Mouse (Mus musculus): ENCODE results near the gene Tmem59l. TPM values are rescaled to one million over a fixed set of nuclear protein-coding genes. Genes with fewer than 3 reads are reported as not detected.
"Not testable (repeated sequence)": the region's sequence is repeated elsewhere in the genome, so short reads cannot be mapped to it uniquely, and the experiment has no call there.

Tmem59l gene
- polyA plus RNA-seq, 1 experiment from 2014 or later = 3.7 TPM

DNA sequence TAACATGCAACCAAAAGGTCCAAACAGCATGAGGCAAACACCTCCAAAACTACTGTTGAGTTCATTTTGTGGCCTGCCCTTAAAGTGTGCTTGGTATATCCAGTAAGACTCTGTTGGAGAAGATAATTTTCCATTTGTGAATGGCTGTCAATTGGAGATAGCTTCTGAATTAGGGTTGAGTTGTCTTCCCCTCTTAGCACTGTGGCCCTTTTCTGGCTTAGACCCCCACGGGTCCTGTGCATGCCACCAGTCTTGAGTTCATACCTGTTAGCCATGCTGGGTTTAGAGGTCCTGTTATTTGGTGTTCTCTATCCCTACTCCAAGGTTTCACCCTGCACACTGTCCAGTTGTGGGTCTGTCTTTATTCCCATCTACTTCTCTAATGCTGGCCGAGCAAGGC is 24.6 kb upstream of the Tmem59l start:
- Histone ChIP-seq H3K27me3 (replicated peaks; ENCODE audit: control insufficient read depth, insufficient read depth, low read length) (no peaks in the 10 kb centered on the region), H3K9ac (ENCODE audit: low read length) (no peak overlapping the region), H3K4me2 (ENCODE audit: low read length) (no peak overlapping the region), H3K36me3 (ENCODE audit: control insufficient read depth, insufficient read depth, low read length) (peaks cover 48% of the 10 kb centered on the region), H3K4me3 (ENCODE audit: low read depth, low read length) (no peak overlapping the region), H3K4me1 (replicated peaks; ENCODE audit: control insufficient read depth, insufficient read depth, low read length) (peaks cover 8% of the 10 kb centered on the region), H3K9me3 (ENCODE audit: control insufficient read depth, low read length) (no peaks in the 10 kb centered on the region), H3K27ac (ENCODE audit: low read depth) (no peak overlapping the region)
- WGBS = 97% methylated on average over 2 of the region's 2 CpGs
- DNase-seq (ENCODE audit: low spot score) (no peak), ATAC-seq (replicated peaks; ENCODE audit: low FRiP score, low TSS enrichment, low read depth) (no peak)

- not testable (repeated sequence) for H3K27me3 ChIP-seq (replicated peaks; ENCODE audit: control insufficient read depth, insufficient read depth, low read length); DNase-seq (ENCODE audit: low spot score); H3K4me1 ChIP-seq (replicated peaks; ENCODE audit: control insufficient read depth, insufficient read depth, low read length); H3K9me3 ChIP-seq (ENCODE audit: control insufficient read depth, low read length); ATAC-seq (replicated peaks; ENCODE audit: low FRiP score, low TSS enrichment, low read depth)
- H3K4me3 ChIP-seq (ENCODE audit: low read depth, low read length) = peak overlapping the region; percentile 97
- peak overlapping the region; percentile 44 for H3K4me2 ChIP-seq (ENCODE audit: low read length)
- H3K36me3 ChIP-seq (ENCODE audit: control insufficient read depth, insufficient read depth, low read length) = peaks cover 43% of the 10 kb centered on the region
- peak overlapping the region; percentile 97; the same call in 1 of the 2 replicates for H3K9ac ChIP-seq (ENCODE audit: low read length)
- 0 out of 2 replicates have a peak overlapping the region, but pooled peaks have one; percentile 98 for H3K27ac ChIP-seq (ENCODE audit: low read depth)
- 78% methylated on average over 6 of the region's 6 CpGs for WGBS
Measured at GRCm38 (mm10) chr8:70511174-70511573, 24.0 kb upstream of the Tmem59l start.

DNA sequence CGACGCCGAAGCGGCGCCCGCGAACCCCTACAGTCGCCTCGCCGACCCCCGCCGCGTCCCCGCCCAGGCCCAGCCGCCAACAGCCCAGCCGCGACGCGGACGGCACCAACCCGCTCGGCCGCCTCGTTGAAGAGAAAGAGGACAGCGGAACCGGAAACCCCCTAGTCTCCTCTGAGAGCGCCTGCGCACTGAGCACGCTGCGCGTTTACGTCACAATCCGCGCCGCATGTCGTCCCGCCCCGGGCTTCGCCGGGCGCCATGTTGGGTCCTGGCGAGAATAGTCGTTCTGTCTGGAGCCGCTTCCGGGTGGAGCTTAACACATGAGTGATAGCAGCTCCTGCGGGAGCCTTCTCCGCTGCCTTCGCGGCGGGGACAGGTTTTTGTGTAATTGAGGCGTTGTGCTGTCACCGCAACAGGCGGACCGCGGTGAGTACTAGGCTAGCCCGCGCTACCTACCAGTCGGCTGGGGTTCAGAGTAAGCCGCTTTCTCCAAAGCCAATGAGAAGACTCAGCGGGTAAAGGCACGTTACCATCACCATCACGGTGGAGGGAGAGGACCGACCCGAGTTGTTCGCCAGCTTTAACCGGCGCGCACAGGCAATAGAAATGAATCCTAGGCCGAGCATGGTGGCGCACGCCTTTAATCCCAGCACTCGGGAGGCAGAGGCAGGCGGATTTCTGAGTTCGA is 23.2 kb upstream of the Tmem59l start, which contains the start of gene Uba52:
Gene Uba52, minus strand, starts transcription at position 574 of the 688 bp plus-strand sequence.
- WGBS = under 1% methylated on average over 74 of the region's 74 CpGs
- peaks cover 35% of the 10 kb centered on the region for H3K36me3 ChIP-seq (ENCODE audit: control insufficient read depth, insufficient read depth, low read length)
- peak within 1 kb of the TSS; percentile 95 for H3K4me2 ChIP-seq (ENCODE audit: low read length)
- peaks cover 15% of the 10 kb centered on the region for H3K4me1 ChIP-seq (replicated peaks; ENCODE audit: control insufficient read depth, insufficient read depth, low read length)
- DNase-seq (ENCODE audit: low spot score) (peak; percentile 97), ATAC-seq (replicated peaks; ENCODE audit: low FRiP score, low TSS enrichment, low read depth) (peak; percentile 75)
- peak within 1 kb of the TSS; percentile 97 for H3K9ac ChIP-seq (ENCODE audit: low read length)
- no peaks in the 10 kb centered on the region for H3K27me3 ChIP-seq (replicated peaks; ENCODE audit: control insufficient read depth, insufficient read depth, low read length)
- no peaks in the 10 kb centered on the region for H3K9me3 ChIP-seq (ENCODE audit: control insufficient read depth, low read length)
- H3K4me3 ChIP-seq (ENCODE audit: low read depth, low read length) = peak within 1 kb of the TSS; percentile 97
- peak within 1 kb of the TSS; percentile 98 for H3K27ac ChIP-seq (ENCODE audit: low read depth)

DNA sequence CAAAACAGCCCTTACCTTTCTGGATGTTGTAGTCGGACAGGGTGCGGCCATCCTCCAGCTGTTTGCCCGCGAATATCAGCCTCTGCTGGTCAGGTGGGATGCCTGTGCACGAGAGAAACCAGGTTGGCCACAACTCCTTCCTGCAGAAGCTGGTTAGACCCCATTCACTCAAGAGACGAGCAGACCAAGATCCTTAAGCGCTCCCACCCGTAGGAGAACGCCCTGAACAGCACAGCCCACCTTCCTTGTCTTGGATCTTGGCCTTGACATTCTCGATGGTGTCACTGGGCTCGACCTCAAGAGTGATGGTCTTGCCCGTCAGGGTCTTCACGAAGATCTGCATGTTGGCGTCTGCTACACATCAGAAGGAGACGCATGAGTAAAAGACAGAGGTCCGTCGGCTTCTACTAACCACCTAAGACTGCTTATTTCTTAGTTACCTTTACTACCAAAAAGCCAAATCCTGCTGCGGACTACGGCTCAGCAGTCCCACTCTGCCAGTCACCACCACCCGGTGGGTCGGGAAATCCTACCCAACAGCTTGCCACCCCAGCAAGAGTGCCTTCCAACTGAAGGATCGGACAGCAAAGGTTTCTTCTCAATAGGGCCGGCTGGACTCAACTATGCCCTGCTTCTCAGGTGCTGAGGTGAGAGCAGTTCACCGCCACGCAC is 22.3 kb upstream of the Tmem59l start:
- ATAC-seq (replicated peaks; ENCODE audit: low FRiP score, low TSS enrichment, low read depth) (no peak), DNase-seq (ENCODE audit: low spot score) (no peak)
- H3K27me3 ChIP-seq (replicated peaks; ENCODE audit: control insufficient read depth, insufficient read depth, low read length) = no peaks in the 10 kb centered on the region
- H3K4me2 ChIP-seq (ENCODE audit: low read length) = peak overlapping the region; percentile 95
- peaks cover 30% of the 10 kb centered on the region for H3K36me3 ChIP-seq (ENCODE audit: control insufficient read depth, insufficient read depth, low read length)
- H3K4me3 ChIP-seq (ENCODE audit: low read depth, low read length) = peak overlapping the region; percentile 97
- peaks cover 19% of the 10 kb centered on the region for H3K4me1 ChIP-seq (replicated peaks; ENCODE audit: control insufficient read depth, insufficient read depth, low read length)
- H3K27ac ChIP-seq (ENCODE audit: low read depth) = peak overlapping the region; percentile 98
- 10% methylated on average over 25 of the region's 25 CpGs for WGBS
- peak overlapping the region; percentile 97 for H3K9ac ChIP-seq (ENCODE audit: low read length)
- no peaks in the 10 kb centered on the region for H3K9me3 ChIP-seq (ENCODE audit: control insufficient read depth, low read length)

DNA sequence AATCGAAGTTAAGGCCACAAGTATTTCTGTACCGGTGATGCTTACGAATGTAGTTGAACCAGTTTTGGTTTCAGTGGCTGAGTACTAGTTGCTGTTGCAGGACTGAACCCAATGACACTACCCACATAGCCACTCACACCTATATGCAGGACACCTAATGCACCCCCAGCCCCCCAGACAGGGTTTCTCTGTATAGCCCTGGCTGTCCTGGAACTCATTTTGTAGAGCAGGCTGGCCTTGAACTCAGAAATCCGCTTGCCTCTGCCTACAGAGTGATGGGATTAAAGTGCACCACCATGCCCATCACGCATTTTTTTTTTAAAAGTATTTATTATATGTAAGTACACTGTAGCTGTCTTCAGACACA is 19.9 kb upstream of the Tmem59l start:
- no peak overlapping the region for H3K27ac ChIP-seq (ENCODE audit: low read depth)
- no peak overlapping the region for H3K4me2 ChIP-seq (ENCODE audit: low read length)
- H3K36me3 ChIP-seq (ENCODE audit: control insufficient read depth, insufficient read depth, low read length) = peaks cover 26% of the 10 kb centered on the region
- DNase-seq (ENCODE audit: low spot score) (no peak), ATAC-seq (replicated peaks; ENCODE audit: low FRiP score, low TSS enrichment, low read depth) (no peak)
- H3K4me3 ChIP-seq (ENCODE audit: low read depth, low read length) = 0 out of 2 replicates have a peak overlapping the region, but pooled peaks have one; percentile 78
- H3K27me3 ChIP-seq (replicated peaks; ENCODE audit: control insufficient read depth, insufficient read depth, low read length) = peaks cover 18% of the 10 kb centered on the region
- peaks cover 23% of the 10 kb centered on the region for H3K4me1 ChIP-seq (replicated peaks; ENCODE audit: control insufficient read depth, insufficient read depth, low read length)
- H3K9ac ChIP-seq (ENCODE audit: low read length) = no peak overlapping the region
- no peaks in the 10 kb centered on the region for H3K9me3 ChIP-seq (ENCODE audit: control insufficient read depth, low read length)
- 65% methylated on average over 5 of the region's 5 CpGs for WGBS

- H3K27ac ChIP-seq (ENCODE audit: low read depth) = peak within 1 kb of the TSS; percentile 76
- DNase-seq (ENCODE audit: low spot score) = peak; percentile 99
- 3% methylated on average over 40 of the region's 40 CpGs for WGBS
- peaks cover 24% of the 10 kb centered on the region for H3K27me3 ChIP-seq (replicated peaks; ENCODE audit: control insufficient read depth, insufficient read depth, low read length)
- H3K36me3 ChIP-seq (ENCODE audit: control insufficient read depth, insufficient read depth, low read length) = peaks cover 26% of the 10 kb centered on the region
- peak; percentile 85 for ATAC-seq (replicated peaks; ENCODE audit: low FRiP score, low TSS enrichment, low read depth)
- peak within 1 kb of the TSS; percentile 67 for H3K9ac ChIP-seq (ENCODE audit: low read length)
- peak within 1 kb of the TSS; percentile 59 for H3K4me2 ChIP-seq (ENCODE audit: low read length)
- no peaks in the 10 kb centered on the region for H3K9me3 ChIP-seq (ENCODE audit: control insufficient read depth, low read length)
- peak within 1 kb of the TSS; percentile 78 for H3K4me3 ChIP-seq (ENCODE audit: low read depth, low read length)
- peaks cover 27% of the 10 kb centered on the region for H3K4me1 ChIP-seq (replicated peaks; ENCODE audit: control insufficient read depth, insufficient read depth, low read length)
Measured at GRCm38 (mm10) chr8:70506328-70507026, 19.3 kb upstream of the Tmem59l start, which contains the start of gene Rex1bd. Gene Rex1bd, minus strand, starts transcription at chr8:70506752.

GRCm38 (mm10) chr8:70505698-70506327 is 18.7 kb upstream of the Tmem59l start:
- Histone ChIP-seq H3K27me3 (replicated peaks; ENCODE audit: control insufficient read depth, insufficient read depth, low read length) (peaks cover 30% of the 10 kb centered on the region), H3K9ac (ENCODE audit: low read length) (peak overlapping the region; percentile 67), H3K4me2 (ENCODE audit: low read length) (peak overlapping the region; percentile 59), H3K36me3 (ENCODE audit: control insufficient read depth, insufficient read depth, low read length) (peaks cover 26% of the 10 kb centered on the region), H3K4me3 (ENCODE audit: low read depth, low read length) (peak overlapping the region; percentile 78), H3K9me3 (ENCODE audit: control insufficient read depth, low read length) (no peaks in the 10 kb centered on the region), H3K27ac (ENCODE audit: low read depth) (peak overlapping the region; percentile 76; the same call in 1 of the 2 replicates), H3K4me1 (replicated peaks; ENCODE audit: control insufficient read depth, insufficient read depth, low read length) (peaks cover 27% of the 10 kb centered on the region)
- ATAC-seq (replicated peaks; ENCODE audit: low FRiP score, low TSS enrichment, low read depth) = no peak; the same call in 1 of the 2 replicates
- no peak for DNase-seq (ENCODE audit: low spot score)
- 34% methylated on average over 32 of the region's 32 CpGs for WGBS

DNA sequence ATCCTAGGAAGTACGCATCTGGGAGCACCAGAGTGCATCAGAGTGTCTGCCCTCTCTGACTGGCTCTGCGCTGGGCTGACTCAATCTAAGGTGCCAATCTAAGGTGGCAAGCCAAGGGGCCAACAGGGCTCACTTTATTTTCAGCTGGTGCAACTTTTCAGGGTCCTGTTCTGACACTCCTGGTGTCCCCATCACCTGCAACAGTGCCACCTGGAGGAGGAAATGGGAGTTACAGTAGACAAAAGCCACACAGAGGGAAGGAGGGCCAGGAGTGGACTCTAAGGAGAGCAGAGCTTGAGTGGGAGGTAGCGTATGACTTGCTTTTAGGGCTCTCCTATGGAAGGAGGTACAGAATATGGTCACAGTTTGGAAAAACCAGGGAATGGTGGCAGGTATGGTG is 17.7 kb upstream of the Tmem59l start:
- WGBS = 85% methylated on average over 3 of the region's 3 CpGs
- H3K9me3 ChIP-seq (ENCODE audit: control insufficient read depth, low read length) = no peaks in the 10 kb centered on the region
- ATAC-seq (replicated peaks; ENCODE audit: low FRiP score, low TSS enrichment, low read depth) = no peak

More for the DNA sequence above, 17.7 kb upstream of the Tmem59l start:
- Histone ChIP-seq H3K27ac (ENCODE audit: low read depth) (no peak overlapping the region), H3K36me3 (ENCODE audit: control insufficient read depth, insufficient read depth, low read length) (peaks cover 26% of the 10 kb centered on the region), H3K9ac (ENCODE audit: low read length) (no peak overlapping the region), H3K27me3 (replicated peaks; ENCODE audit: control insufficient read depth, insufficient read depth, low read length) (peaks cover 40% of the 10 kb centered on the region), H3K4me1 (replicated peaks; ENCODE audit: control insufficient read depth, insufficient read depth, low read length) (peaks cover 27% of the 10 kb centered on the region), H3K4me3 (ENCODE audit: low read depth, low read length) (no peak overlapping the region), H3K4me2 (ENCODE audit: low read length) (no peak overlapping the region)
- peak; percentile 92 for DNase-seq (ENCODE audit: low spot score)
